Mouse (Mus musculus): ENCODE measurements around the gene Agfg1.

The Agfg1 gene

DNA sequence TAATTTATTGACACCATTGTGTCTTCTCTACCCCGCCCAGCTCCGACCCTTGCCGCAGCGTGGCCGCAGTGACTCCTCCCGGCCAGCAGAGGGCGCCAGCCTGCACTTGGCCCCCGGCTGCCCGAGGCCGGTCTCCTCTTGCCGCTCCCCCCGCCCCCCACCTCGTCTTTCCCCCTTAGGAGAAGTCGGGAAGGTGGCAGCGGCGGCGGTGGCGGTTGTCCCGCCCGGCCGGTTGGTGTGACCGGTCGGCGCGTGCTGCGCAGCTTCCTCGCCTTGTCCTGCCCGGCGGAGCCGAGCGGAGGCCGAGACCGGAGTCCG lies at the start of gene Agfg1:
TSS of gene Agfg1 (plus strand) at position 188 of the 318 bp plus-strand sequence.
- peak; percentile 92 for DNase-seq (ENCODE audit: low read depth, low spot score)

DNA sequence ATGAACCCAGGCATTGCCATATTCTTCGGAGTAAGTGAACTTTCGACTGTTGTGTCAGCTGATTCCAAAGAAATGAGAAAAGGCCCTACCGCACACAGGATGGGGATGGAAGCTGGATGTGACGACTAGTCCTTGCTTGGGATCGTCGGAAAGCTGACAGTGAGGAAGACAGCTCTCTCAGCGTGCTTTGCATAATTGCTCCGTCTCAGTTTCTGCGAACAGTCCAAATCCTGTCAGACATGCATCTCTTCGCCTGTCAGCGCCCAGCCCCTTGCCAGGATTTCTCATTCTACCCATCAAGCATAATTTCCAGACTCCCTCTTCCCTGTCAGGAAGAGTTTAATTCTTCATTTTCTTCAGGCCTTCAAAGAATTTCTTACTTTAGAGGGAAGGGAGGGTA lies 48.2 kb upstream of the Agfg1 start:
- no peak for DNase-seq (ENCODE audit: low read depth, low spot score)

DNA sequence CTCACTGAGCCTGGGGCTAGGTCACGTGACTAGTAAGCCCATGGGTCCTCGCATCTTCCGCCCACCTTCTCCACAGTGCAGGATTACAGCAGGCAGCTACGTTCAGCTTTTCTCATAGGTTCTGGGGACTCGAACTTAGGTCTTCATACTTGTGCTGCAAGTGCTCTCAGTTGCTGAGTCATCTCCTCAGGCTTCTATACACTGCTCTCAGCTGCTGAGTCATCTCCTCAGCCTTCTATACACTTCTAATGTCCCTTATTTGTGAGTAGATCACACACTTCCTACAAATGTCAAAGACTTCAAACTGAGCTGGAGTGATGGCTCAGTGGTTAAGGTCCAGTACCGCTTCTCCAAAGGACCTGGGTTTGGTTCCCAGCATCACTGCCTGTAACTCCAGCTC lies 47.0 kb upstream of the Agfg1 start:
- no peak for DNase-seq (ENCODE audit: low read depth, low spot score)

DNA sequence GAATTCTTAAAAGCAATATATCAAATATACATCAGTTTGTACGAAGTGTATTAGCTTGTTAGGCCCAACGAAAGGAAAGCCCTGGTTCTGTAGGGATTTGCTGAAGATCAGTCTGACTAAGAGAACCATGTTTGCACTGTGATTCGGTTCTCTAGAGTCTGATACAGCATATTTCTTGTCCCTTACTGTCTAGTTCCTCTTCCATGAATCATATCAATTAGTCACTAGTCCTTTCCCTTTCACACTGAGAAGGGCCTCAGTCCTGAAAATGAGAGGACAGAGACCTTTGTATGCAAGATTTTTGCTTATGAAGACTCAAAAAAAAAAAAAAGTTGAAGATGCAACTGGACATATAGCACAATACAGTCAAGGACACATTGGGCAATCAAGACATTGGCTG lies 46.2 kb upstream of the Agfg1 start:
- no peak for DNase-seq (ENCODE audit: low read depth, low spot score)

DNA sequence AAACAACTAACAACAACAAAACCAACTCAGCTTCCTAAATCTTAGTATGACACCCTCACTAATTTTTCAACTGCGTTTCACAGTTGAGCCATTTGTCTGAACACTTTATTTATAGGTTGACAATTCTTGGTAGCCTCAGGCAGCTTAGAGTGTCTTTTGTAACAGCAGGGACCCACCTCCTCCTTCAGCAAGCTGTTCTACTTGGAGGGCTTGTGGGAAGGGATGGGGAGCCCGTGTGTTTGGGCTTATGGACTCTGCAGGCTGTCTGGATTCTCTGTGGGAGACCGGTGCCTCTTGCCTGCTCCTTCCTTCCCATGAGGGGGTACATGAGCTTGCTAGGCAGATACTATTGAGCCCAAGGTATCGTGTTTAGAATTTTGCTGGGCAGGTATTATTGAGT lies 45.3 kb upstream of the Agfg1 start:
- DNase-seq (ENCODE audit: low read depth, low spot score) = no peak

DNA sequence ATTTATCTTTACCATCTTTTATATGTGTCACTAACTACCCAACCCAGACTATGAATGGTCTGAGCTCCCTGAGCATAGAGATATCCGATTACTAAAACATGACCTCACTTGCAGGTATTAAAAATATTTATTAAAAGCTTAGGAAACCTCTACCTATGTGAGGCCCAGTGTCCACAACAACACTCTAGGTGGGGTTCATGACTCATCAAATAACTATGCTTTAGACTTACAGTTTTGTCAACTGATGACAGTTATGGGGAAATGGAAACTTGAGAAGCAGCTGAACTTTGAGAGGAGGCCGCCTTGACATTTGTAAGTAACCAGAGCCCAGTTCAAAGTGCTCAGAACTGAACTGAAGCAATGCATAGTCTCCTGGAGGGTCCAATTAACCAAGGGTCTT lies 44.1 kb upstream of the Agfg1 start:
- peak; percentile 19 for DNase-seq (ENCODE audit: low read depth, low spot score)

DNA sequence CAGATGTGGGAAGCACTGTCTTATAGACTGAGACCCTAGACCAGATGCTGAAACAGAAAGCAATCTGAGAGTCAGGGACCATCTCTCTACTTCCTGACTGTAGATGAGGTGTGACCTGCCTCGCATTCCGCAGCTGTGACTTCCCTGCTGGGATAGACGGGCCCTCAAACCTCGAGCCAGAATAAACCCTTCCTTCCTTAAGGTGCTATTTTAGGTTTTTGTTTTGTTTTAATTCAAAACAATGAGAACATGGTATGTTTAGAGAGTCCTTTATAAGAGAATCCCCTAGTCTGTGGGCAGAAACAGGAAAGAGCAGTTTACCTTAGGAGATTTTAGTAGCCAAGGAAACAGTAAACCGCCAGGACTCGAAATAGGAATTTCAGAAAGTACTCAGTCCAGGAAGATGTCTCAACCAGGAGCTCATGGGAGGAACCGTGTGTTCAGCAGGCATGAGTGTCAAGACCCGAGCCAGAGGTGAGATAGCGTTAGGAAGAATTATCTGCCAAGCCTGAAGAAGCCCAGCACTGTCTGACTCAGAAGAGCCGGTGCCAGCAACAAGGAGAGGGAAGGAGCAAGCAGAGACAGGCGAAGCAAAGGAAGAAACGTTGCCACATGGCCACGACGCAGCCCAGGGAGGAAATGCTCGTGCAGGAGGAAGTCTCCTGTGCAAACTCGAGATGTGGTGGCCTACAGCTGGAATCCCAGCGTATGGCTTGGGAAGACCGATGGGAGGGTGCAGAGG lies 43.4 kb upstream of the Agfg1 start:
- DNase-seq (ENCODE audit: low read depth, low spot score) = peak; percentile 31

DNA sequence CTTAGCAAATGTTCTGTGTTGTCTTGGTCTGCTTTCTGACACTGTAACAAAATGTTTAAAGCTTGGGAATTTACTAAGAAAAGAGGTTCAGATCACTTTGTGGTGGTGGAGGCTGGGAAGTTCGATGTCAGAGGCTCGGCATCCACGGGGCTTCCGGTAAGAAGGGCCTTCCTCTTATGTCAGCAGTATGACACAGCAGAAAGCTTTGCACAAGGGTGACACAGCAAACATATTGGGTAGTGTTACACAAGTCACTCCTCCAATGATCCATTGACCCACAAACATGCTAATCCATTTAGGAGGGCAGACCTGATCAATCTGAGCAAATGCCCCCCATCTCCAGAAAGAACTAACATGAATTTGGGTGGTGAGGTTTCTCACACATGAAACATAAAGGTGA lies 42.2 kb upstream of the Agfg1 start:
- no peak for DNase-seq (ENCODE audit: low read depth, low spot score)

DNA sequence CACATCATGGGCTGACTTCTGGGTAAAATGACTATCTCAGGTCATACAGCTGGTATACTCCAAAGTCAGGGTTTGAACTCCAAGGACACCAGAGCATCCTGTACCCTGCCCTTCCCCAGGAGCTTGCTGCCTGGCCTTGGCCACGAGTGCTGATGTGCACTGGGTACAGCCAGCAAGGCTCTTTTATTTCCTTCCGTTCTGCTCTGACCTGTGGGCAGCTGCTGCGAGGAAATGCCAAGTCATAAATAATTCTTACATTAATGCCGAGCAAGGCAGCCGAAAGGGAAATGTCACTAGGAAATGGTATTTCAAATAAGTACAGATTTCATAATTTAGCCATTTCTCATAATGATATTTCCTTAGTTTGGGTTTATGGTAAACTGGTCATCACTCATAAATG lies 41.0 kb upstream of the Agfg1 start:
- no peak for DNase-seq (ENCODE audit: low read depth, low spot score)

DNA sequence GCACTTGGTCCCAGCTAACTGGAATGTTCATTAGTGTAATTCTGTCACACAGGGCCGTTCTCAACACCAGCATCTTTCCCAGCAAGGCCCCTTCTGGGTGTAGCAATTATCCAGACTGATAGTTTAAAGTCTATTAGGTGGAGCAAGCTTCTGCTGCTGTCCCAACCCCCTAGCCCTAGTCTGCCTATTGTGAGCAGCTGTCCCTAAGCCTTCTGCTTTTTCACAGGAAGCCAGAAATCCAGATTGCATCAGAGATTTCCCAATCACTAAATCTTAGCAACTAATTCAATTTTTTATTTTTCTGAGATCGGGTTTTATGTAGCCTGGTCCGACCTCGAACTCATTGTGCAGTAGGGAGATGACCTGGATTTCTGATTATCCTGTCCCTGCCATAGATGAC lies 40.4 kb upstream of the Agfg1 start:
- DNase-seq (ENCODE audit: low read depth, low spot score) = no peak

DNA sequence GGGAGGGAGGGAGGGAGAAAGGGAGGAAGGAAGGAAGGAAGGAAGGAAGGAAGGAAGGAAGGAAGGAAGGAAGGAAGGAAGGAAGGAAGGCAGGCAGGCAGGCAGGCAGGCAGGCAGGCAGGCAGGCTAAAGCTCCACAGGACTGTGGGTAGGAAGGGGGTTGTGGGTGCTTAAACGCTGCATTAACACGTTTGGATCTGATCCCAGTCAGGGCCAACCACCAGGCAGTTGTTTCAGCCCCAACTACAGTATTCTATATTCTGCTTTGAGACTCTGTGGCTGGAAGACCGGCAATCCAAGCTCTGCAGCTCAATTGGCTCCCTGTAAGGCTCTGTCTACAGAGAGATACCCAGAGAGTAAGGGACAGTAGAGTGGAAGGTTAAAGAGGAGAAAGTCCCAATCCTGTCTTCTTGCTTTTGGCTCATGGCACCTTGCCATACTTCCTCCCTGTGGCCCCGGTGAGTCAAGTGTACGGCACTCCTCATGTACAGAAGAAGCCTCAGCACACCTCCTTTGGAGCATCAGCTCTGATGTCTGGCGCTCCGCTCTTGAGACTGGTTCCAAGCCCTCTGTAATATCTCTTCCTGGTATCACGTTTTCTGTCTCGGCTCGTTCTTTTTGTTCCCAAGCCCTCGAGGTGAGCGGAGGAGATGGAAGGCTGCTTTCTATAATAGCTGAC lies 38.0 kb upstream of the Agfg1 start:
- no peak for DNase-seq (ENCODE audit: low read depth, low spot score)

DNA sequence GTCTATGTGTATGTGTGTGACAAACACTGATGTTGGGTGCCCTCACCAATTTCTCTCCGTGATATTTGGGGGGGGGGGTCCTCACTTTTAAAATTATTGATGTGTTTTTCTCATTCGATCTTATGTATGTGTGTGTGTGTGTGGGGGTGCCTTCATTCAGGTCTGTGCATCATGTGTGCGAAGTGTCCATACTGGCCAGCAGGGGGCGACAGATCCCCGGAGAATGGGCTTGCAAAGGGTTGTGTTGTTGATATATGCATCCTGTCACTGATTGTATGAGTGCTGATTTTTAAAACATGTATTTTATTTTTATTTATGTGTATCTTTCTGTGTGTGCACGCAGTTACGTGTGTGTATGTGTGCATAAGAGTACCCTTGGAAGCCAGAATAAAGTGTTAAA lies 35.7 kb upstream of the Agfg1 start:
- no peak for DNase-seq (ENCODE audit: low read depth, low spot score)

DNA sequence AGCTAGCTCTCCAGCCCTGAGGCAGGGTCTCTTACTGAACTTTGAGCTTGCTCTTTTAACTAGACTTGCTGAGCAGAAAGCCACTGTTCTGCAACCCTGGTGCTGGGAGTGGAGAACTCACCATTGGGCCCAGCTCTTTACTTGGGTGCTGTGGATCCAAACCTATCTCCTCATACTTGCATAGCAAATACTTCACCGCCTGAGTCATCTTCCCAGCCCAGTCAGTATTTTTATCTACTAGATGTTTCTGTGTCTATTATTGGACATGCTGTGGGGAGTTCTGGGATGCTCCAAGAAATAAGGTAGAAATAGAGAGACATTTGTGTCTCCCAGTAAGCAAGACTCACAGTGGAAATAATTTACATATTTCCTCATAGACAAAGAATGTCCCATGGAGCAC lies 35.2 kb upstream of the Agfg1 start:
- no peak for DNase-seq (ENCODE audit: low read depth, low spot score)

DNA sequence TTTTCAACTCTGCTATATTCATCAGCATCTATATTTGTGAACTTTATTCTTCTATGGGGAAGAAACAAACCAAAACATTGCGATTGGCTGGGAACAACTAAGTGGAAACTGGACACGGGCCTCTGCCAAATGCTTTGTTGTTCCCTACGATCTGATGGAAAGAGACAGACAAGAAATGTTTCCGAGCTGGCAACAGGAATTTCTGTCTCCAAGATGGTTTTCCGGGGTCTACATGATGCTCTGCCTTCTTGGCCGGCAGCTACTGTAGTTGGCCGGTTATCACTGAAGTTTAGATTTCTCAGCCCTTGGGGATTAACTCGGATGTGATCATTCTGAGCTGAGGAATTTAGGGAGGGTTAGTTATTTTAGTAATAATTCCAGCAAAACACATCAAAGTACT lies 32.9 kb upstream of the Agfg1 start:
- DNase-seq (ENCODE audit: low read depth, low spot score) = no peak

DNA sequence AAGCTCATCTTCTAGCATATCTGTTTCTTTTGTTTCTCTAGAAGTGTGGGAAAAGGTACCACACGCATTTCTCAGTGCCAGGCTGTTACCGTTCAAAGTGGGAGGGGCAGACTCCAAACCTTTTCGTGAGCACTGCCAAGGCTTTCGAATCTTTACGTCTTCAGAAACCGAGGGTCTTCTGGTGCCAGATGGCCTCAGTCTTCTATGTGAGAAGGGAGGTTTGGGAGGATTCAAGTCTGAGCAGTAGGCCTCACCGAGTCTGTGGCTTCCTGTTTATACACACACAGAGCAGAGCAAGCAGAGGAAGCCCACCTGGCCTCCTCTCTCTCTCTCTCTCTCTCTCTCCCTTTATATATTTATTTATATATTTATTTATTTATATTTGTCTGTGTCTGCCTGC lies 32.1 kb upstream of the Agfg1 start:
- DNase-seq (ENCODE audit: low read depth, low spot score) = no peak

DNA sequence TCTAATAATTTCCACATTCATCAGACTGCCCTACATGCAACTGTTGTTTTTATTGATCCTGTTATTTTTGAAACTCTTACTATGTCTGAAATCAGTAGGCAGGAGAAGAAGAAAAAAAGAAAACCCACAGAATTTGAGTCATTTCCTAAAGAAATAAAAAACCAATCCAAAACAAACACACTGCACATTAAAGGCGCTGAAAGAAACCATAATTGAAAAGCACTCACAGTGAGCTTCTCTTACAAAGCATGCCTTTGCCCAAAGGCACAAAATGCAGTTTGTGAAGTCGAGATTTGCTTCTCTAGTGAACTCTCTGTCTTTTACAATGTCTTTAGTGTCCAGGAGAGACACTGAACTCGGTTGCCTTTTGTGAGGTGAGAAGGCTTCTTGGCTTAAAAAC lies 30.7 kb upstream of the Agfg1 start:
- no peak for DNase-seq (ENCODE audit: low read depth, low spot score)

DNA sequence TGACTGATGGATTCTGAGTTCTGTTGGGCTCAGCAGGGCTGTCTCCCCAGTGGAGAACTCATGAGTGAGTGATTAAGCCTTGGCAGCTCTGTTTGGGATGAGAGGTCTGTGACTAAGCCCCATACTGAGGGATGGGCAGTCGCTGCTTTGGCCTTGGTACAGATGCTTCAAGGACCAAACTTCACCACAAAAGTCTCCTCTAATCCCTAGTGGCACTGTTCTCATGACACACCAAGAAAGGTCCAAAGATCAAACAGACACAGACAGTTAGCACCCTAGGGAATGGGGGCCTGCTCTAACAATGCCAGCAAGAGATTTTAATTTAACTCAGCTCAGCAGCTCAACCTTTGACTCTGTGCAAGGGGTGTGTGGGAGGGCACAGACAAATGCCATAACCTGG lies 27.5 kb upstream of the Agfg1 start:
- DNase-seq (ENCODE audit: low read depth, low spot score) = no peak

DNA sequence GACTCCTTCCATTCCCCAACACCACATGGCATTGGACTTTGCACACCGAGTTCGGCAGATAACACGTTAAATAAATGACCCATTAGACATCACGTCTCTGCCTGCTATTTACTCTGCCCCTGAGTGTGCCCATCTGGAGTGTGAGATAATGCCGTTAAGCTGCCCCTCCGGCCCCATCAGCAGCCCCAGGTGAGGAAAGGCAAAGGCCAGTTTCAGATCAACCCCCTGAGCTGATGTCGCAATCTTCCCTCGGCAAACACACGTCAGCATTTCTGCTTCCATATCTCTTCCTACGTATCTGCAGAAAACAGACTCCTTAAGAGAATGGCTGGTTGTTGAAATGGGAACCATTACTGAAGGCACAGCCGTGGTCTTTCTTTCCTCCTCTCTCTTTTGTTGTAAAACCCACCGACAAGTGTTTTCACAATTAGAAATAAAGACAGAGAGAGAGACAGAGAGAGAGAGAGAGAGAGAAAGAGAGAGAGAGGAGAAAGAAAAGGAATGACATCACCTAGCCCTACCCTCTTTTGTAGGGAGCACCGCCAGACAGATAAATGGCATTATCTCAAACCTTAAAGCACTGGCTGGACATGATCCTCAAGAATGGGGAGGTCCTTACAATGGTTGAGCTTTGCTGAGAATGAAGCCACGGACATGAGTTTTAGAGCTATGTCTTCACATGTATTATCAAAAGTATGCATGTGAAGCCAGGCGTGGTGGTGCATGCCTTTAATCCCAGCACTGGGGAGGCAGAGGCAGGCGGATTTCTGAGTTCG lies 23.2 kb upstream of the Agfg1 start:
- DNase-seq (ENCODE audit: low read depth, low spot score) = no peak

DNA sequence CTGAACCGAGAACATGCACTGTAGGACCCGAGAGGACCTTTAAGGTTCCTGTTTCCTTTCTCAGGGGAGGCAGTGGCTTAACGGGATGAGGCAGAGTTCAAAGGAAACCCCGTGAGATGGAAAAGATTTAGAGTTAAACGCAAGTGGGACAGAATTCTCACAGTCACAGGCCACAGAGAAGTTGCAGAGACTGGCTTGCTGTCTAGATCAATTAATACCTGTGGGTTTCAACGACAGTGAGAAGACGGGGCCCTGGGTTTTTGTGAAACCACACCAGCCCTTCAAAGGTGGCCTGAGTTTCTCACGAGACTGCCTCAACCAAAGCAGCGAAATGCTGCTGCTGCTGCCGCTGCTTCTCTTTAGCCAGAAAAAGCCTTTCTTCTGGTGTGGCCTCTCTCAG lies 19.9 kb upstream of the Agfg1 start:
- no peak for DNase-seq (ENCODE audit: low read depth, low spot score)

DNA sequence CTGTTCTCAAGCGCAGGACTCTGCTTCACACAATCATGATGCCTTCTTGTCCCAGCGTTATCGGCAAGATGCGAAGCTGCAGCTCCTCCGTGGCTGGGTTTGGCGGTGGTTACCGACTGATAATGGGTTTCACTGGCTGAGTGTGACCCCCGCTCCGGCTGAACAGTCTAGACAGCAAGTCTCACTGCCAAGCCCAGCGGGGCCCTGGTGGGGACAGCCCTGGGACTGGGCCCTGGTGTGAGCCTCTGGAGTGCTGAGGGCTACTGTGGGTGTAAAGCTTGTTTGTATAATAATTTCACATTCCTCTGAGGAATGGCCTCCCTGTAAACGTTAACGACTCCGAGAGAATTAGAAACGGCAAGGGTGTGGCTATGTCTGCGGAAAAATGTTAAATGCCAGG lies 19.1 kb upstream of the Agfg1 start:
- no peak for DNase-seq (ENCODE audit: low read depth, low spot score)

DNA sequence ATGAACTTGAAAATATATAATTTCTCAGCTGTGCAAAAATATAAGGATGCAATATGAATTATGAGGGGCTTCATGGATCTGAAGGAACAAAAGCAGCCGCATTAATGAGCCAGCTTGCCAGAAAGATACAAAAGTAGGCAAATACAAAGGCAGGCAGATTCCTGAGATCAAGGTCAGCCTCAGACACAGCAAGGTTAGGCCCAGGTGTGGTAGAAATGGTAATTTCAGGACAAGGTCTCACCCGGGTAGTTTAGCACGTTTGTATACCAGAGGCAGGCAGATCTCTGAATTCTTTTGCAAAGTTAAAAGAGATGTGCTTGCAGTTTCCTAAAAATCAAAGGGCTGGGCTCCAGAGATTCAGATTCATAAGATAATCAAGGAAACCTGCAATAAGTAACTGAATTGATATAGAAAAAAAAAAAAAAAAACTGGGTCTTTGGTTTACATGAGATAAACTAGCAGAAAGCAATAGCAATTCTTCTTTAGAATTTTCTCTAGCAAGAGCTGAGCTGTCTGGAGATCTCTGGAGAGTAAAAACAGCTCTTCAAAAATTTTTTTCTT lies 18.6 kb upstream of the Agfg1 start:
- no peak for DNase-seq (ENCODE audit: low read depth, low spot score)

DNA sequence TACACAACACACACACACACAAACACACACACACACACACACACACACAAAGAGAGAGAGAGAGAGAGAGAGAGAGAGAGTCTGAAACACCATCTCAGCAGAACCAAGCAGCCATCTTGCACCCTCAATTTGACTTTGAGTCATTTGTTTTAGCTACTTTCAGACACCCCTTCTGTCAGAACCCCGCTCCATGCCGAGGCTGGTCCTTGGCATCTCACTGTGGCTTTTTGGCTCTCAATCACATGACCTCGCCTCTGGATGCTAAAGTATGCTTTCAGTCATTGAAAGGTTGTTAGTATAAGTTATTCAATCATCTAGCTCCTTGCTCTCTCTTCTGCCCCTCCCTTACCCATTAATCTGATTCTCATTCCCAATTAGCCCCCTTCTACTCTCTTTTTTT lies 17.4 kb upstream of the Agfg1 start:
- no peak for DNase-seq (ENCODE audit: low read depth, low spot score)

DNA sequence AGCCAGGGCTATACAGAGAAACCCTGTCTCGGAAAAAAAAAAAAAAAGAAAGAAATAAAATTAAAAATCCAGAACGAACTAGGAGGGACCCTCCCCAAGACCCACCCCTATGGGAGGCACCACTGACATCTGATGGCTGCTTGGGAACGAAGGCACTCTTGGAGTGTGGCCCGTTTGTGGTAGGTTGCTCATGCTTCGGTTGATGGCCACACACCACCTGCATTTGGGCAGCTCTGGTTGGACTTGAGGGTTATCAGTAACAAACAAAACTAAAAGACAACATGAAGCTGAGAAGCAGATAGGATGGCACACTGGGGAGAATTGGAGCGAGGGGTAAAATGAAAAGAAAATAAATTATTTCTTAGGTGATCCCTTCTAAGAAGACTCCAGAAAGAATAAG lies 15.1 kb upstream of the Agfg1 start:
- no peak for DNase-seq (ENCODE audit: low read depth, low spot score)
